Mouse (Mus musculus): ENCODE results near the gene Cntnap2.

Cntnap2 gene

DNA sequence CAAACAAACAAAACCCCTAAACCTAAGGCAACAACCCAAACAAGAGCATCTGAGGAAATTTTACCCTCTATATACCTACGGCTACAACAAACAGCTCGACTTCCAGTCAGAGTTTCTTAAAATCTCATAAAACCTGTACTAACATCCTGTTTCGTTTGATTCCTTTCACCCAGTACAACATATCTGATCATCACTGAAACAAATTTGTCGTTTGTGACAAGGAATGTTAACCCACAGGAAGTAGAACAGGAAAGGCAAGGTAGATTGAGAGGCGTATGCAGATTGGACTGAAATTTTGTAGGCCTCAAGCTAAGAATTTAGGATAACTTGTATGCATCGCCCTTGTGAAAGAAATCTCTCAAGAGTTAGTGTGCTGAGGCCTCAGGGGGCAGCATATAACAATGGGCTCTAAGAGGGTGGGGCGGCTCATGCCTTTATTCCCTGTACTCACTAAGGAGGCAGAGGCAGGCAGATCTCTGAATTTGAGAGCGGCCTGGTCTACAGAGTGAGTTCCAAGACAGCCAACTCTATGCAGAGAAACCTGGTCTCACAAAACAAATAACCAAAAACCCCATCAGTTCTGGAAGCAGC, 2291.0 kb downstream of the Cntnap2 start:
- in situ Hi-C loops (cut with MboI) = no loop called here

Measured in mature B cell (primary cell).